Mouse (Mus musculus): Measurements from ENCODE around the gene Lman1l.

Gene Lman1l

DNA sequence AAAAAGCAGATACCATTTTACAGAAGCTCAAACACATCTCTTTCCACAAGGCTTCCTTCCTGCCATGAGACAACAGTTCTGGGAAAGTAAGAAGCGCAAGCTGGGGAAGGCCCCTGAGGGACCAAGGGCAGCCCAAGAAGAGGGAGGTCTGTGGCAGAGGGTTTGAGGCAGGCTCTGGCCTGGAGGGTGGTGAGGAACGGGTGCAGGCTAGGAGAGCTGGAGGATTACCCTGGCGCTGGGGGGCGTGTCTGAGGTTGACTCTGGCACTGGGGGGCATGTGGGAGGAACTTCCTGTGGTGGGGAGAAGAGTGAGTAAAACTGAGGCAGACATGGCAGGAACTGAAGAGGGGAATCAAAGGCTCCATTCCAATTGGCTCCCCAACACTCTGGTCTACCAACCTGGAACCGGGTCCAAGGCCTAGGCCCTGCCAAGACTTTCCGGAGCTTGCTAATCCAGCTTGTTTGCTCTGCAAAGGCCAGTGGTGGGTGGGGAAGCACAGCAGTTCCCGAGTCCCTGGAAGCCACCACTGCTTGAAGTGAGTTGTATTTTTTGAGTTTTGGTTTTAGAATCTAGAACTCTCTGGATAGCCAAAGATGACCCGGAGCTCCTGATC lies 2.9 kb downstream of the Lman1l start:
- no peak for DNase-seq (ENCODE audit: low spot score)

DNA sequence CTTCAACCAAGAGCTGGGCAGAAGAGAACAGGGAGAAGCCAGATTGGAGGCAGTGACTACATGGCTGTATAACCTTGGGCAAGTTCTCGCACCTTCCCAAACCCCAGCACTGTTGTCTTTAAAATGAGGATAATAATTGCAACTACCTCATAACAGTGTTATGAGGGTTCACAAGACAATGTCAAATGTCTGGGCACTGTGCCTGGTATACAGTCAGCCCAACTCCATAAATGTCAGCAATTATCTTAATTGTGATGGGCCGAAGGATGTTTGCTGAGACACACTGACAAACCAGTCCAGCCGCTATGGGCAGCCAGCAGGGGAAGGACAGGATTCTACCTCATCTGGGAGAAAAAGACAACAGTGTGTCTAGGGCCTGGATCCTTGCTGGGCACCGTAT lies 5.8 kb downstream of the Lman1l start:
- DNase-seq (ENCODE audit: low spot score): no peak

DNA sequence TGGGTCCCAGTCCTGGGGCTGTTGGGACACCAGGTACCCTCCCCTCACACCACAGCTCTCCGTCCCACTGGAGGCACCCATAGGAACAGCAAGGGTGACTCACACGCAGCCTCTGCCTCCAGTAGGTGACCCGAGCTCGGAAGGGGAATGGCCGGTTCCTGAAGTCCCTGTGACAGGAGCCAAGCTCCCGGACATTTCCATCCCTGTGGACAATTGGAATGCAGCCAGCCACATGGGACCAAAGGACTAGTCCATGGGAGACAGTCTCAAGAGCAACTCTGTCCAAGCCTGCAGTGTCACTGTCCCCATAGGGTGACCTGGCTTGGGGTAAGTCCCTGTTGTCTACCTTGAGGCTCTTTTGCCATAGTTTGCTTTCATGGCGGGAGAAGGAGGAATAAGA lies 6.6 kb downstream of the Lman1l start:
- no peak for DNase-seq (ENCODE audit: low spot score)

DNA sequence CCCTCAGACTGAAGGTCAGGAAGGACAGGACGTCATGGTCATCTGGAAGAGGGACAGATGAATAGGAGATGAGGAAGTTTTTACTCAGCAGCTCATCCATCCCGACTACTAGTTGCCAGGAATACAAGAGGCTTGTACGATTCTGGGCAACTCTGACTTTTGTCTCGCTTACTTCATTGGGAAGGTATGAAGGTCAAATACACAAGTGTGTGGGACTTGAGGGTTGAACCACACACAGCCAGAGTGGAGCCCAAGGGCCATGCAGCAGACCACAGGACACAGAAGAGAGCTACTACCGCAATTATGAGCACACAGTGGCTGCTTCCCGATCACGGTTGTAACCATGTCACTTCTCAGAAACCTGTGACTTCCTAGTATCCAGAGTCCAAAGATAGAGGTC lies 8.0 kb downstream of the Lman1l start:
- no peak for DNase-seq (ENCODE audit: low spot score)

DNA sequence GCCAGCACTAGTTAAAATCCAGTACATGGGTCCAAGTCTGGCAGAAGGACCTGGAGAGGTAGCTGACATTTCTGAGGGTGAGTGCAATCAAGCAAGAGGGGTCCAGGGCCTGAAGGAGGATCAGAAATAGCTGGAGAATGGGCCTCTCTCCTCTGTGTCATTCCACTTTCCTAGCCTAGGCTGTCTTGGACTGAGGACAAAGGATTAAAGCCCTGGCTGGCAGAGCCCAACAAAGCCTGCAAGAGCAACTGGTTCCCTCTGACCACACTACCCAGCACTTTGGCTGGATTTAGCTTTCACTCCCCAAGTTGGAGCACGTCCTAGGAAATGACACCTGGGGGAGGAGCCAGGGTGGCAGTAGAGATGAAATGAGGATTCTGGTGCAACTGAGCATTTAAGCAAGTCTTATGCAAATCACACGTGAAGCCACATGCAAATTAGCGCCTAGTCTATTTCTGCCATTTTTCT lies 10.2 kb downstream of the Lman1l start:
- DNase-seq (ENCODE audit: low spot score): no peak

DNA sequence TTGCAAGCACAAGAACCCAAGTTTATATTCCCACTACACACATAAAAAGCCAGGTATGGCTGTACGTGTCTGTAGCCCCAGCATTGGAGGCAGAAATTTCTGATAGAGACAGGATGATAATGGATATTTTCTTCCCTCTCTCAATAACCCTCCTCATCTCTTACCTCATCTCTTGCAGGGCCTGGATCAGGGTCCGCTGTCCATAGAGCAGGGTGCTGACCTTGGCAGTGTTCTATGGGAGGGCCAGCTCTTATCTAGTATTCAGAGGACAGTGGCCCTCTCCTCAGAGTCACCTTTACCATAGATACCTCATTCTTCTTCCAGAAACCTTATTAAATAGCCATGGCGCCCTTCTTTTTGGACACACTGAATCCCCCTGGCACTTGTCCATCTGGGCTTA lies 10.8 kb downstream of the Lman1l start:
- no peak for DNase-seq (ENCODE audit: low spot score)

DNA sequence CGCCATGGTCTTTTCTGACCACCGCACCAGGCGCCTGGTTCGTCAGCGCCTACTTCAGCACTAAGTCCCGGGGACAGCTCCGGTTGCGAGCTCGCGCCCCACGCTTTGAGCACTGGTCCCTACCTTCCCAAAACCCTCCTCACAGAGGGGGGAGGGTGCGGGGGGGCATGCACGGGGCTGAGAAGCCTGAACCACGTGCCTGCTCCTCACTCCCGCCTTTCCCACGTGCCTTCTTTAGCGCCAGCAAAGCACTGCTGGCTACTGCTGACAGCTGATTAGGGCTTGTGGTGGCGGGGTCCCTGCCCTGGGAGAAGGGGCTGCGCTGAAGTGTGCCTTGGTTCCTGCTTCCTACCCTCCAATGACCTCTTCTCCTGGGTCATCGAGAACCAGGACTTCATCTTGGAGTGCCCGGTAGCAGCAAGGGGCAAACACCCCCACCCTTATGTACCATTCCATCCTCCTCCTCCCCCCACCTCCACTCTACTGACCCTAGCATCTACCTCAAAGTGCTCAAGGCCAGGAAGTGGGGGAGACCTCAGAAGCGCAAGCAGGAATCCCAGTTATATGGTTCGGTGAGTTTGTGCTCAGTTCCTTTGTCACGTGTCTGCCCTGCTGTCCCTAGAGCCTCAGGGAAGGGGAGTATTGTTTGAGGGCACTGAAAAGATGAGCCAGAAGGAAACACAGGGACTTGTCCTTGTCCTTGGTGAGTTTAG lies 14.3 kb downstream of the Lman1l start, which contains the start of gene Cplx3:
Gene Cplx3, minus strand, starts transcription at position 143 of the 713 bp plus-strand sequence.
- no peak for DNase-seq (ENCODE audit: low spot score)

DNA sequence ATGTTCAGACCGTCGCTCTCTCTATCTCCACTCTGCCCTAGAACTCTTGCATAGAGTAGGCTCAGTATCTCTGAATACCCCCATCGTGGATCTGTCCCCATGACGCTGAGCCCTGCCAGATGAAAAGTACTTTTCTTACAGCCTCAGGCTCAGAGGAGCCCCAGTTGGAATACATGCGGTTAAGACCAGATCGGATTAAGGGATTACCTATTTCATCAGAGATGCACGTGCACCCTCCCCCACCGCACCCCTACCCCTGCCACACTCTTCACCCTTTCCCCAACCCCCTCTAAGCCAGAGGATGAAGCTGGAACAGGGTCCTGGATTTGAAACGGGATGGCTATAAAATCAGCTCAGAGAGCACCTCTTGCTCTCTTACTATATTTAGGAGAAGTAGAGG lies 15.1 kb downstream of the Lman1l start:
- DNase-seq (ENCODE audit: low spot score): no peak

DNA sequence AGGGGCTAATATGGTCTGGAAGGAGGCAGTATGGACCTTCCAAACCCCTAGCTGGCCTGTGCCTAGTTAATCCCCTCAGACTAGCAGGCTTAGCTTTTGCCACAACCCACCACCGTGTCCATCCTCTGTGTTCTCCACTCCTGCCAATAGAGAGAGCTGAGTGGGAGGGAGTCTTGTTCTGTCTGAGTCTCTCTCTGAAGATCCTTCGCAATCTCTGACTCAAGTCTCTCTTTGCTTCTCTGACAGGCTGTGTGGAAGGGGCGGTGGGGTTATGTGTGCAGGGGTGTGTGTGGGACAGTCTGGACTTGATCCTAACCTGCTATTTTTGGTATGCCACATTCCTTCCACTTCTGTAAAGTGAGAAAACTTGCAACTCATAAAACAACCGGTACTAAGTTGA lies 15.7 kb downstream of the Lman1l start:
- DNase-seq (ENCODE audit: low spot score): no peak

DNA sequence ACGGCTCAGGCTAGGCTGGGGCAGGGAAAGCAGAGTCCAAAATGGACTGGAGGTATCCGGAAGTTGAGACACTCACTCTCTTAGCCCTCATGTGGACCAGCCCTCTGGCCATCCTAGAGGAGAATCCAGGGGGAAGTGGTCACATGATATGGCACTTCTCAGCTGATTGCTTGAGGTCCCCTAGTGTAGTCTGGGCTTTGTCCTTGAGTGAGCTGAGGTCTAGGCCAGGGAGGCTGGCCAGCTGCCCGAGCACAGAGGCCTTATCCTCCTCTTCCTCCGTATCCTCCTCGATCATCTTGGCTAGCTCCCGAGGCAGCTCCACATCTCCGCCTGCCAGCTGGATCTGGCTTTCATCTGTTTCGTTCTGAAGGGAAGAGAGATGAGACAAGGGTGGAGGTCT lies 18.5 kb downstream of the Lman1l start:
- peak; percentile 58 for DNase-seq (ENCODE audit: low spot score)

DNA sequence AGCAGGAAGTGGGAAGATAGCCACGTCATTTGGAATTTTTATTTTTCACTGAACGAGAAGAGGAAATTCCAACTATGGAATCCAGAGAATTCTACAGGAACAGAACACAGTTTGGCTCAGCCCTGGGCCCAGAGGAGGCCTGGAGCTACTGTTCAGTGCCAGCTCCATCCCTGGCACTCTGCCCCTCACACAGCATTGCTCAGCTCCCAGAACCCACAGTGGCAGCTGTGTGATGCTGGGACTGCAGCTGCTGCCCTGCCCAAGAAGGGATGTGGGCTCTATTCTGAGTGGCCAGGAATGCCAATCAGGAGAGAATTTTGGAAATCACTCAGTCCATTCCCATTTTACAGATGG lies 19.2 kb downstream of the Lman1l start:
- DNase-seq (ENCODE audit: low spot score): peak; percentile 32

DNA sequence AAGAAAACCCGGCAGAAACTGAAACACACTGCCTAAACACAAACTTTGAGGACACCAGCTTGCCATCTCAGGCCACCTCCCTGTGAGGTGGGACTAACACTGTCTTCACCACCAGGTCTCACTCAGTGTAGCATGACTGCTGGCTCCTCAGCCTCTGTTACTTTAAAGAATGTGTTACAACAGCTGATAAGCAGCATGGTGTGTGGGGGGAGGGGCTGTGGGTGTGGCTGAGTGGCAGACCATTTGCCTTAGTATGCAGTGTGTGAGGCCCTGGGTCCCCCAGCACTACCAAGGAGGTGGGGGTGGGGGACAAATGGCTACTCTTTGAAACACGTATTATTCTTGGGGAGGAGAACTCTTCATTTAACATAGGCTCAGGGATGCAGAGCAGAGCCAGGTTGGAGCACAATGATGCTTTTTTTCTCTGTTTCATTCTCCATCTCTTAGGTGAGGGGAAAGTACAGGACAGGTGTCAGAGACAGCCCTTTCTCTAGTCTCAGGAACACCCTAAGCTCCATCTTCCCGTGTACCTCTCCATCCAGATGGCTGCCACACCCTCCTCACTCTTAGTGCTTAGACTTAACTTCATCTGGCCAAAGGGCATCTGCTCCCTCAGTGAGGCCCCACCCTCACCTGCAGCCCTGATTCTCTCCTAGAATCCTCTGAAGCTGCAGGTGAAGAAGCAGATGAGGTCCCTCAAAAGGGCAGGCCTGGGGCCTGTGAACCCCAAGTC lies 19.8 kb downstream of the Lman1l start:
- no peak for DNase-seq (ENCODE audit: low spot score)

DNA sequence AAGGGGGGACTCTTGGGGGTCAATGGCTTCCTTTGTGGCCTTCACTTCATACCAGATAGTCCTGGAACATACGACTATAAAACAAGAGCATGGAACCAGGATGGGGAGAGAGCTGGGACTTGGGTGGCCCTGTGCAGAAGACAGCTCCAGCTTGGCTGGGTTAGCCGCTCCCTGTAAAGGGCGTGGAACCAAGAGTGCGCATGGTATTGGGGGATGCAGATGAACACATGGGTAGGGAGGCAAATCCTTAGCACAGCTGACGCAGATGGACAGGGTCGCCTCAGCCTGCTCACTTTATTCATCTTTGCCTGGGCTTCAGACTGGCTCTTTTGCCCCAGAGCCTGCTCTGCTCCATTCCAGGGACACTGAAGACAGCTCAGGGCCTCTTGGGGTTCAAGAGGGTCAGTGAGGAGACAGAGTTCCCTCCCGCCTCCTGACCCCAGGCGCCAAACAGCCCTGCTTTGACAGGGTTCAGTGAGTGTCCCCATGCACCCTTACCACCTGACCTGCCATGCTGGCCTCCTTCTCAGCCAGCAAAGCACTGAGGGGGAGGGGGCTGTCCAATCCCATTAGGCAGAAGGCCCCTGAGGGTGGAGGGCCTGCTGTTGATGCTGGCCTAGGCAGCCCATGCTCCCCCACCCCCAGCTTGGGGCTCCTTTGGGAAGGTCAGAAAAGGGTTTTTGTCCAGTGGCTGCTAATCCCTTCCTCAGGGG lies 21.6 kb downstream of the Lman1l start:
- DNase-seq (ENCODE audit: low spot score): no peak

DNA sequence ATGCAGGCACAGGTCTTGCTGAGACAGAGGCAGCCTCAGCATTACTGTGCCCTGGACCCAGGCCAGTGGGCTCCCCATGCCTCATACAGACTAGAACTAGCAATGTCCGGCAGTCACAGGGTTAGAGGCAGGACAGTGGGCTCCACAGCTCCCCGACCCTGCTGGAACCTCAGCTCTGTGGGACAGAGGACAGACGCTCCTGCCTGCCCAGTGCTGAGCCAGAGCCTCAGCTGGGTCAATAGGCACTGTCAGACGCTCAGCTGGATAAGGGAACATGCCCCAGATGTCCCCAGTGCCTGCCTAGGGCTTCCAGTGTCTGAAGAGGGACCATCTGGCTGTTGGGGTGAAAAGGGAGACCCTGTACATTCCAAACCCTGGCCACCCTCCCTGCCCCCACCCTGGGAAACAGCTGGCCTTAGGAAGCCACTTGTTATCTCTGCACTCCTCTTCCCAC lies 22.6 kb downstream of the Lman1l start:
- DNase-seq (ENCODE audit: low spot score): no peak

DNA sequence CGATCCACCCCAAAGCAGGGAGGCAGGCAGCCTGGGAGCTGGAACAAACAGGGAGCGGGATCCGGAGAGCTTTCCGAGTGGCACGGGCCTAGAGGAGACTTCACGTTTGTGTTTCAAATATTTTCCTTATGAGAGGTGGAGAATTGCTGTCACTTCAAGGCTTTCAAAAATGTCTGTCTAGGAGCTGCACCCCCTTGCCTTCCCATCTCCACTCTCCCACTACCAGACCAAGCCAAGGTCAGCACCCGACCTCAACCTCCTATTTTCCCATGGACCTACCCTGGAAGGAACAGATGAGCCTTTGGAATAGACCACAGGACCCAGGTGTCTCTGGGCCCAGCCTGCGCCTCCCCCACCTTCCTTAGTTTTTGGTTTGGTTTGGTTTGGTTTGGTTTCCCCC lies 23.3 kb downstream of the Lman1l start:
- no peak for DNase-seq (ENCODE audit: low spot score)

DNA sequence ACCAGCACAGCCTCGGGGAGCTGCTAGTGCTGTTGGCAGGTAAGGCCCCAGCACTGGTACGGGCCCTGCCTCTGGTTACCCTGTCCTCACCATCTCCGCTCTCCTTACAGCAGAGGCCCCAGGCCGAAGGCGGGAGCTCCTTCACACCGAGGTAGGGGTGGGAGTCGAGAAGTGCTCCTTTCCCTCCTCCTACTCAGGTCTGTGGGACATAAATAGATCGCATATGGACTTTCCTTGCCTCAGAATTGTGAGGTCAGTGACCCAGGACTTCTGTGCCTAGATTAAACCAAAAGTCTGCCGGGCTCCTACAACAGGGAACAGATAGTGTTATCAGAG lies 26.4 kb downstream of the Lman1l start:
- DNase-seq (ENCODE audit: low spot score): no peak

DNA sequence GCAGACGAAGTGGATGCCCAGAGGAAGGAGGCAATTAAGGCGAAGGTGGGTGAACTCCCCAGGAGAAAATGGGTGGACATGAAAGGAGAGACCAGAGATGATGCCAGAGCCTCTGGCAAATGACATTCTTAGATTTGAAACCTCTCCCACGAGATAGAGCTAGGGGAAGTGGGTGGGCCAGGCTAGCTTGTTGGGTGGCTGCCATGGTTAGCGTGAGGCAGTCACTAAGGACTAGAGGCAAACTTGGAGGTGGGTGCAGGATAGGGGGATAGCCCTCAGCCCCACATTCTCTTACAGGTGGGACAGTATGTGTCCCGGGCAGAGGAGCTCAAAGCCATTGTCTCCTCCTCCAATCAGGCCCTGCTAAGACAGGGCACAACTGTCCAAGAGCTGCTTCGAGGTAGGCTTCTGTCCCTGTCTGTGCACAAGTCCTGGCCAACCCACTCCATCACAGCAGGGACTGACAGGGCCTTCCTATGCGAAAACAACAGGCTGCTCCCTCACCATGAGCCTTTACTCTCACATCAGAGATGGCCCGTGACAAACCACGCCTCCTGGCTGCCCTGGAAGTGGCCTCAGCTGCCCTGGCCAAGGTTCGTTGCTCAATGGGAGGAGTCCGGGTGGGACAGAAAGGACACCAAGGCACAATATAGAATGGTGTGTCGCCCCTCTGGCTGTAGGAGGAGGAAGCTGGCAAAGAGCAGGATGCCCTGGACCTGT lies 27.0 kb downstream of the Lman1l start:
- DNase-seq (ENCODE audit: low spot score): no peak

DNA sequence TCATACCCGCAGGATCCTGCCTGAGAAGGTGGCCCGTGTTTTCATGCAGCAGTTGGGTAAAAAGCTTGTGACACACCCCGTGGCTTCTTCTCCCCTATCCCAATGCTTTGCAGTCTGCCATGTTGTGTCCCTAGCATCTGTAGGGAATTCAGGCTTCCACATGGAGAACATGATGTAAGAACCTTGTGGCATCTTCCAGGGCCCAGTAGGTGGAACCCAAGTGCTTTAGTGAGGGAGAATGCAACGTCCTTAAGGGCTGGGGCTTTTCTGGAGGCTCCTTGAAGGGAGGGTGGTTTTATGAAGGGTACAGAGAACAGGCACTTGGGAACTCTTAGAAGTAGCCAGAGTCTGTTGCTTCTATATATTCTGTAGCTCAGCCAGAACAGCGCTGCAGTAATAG lies 29.8 kb downstream of the Lman1l start:
- peak; percentile 66 for DNase-seq (ENCODE audit: low spot score)

DNA sequence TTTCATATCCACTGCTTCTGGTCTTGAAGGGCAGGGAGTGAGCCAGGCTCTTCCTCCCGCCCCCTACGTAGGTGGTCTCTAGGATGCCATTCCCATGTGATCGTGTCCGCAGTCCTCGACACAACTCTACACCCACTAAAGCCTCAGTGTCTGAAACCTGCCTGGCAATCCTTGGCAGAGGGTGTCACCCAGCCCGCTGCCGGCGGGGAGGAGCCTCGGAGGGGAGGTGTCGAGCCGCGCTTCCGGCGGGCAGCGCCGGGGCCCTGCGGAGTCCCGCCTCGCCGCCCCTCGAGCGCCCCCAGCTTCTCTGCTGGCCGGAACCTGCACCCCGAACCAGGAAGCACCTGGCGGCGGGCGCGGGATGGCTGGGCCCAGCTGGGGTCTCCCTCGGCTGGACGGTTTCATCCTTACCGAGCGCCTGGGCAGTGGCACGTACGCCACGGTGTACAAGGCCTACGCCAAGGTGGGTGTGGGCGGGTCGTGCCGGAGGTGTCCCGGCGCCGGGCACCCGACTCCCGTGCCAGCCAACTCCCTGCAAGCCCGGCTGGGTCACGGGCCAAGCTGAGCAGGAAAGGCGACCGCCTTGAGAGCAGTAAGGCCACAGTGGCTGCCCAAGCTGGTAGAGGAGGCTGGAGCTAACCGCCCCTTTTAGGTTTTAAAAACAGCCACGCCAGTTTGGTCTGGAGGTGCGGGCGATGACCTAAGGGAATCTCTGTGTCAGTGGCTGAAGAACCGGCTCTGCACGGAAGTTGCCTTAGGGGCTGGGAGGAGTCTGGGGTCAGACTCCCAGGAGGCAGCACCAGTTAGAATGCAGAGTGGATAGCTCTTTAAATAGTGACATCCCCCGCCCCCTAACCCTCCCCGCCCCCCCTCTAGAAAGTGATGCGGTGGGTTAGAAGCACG lies 31.1 kb downstream of the Lman1l start, which contains the start of gene Ulk3:
Gene Ulk3, plus strand, starts transcription at position 229 of the 903 bp plus-strand sequence.
- DNase-seq (ENCODE audit: low spot score): peak; percentile 79

DNA sequence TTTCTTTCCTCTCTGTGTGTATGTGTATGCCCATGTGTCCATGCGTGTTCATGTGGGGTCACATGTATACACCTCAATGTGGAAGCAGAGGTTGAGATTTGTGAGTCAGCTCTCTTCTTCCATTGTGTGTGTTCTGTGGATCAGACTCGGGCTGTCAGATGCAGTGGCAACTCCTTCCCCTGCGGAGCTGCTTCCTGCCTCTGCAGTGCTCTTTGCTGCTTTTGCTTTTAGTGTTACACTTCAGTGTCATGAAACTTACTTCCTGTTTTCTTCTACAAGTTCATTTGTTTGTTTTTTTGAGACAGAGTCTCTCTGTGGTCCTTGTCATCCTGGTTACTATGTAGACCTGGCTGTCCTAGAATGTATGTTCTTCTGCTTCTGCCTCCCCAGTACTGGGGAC lies 35.6 kb downstream of the Lman1l start:
- no peak for DNase-seq (ENCODE audit: low spot score)
